Mouse (Mus musculus): ENCODE measurements around the gene Chchd10.

Gene Chchd10

DNA sequence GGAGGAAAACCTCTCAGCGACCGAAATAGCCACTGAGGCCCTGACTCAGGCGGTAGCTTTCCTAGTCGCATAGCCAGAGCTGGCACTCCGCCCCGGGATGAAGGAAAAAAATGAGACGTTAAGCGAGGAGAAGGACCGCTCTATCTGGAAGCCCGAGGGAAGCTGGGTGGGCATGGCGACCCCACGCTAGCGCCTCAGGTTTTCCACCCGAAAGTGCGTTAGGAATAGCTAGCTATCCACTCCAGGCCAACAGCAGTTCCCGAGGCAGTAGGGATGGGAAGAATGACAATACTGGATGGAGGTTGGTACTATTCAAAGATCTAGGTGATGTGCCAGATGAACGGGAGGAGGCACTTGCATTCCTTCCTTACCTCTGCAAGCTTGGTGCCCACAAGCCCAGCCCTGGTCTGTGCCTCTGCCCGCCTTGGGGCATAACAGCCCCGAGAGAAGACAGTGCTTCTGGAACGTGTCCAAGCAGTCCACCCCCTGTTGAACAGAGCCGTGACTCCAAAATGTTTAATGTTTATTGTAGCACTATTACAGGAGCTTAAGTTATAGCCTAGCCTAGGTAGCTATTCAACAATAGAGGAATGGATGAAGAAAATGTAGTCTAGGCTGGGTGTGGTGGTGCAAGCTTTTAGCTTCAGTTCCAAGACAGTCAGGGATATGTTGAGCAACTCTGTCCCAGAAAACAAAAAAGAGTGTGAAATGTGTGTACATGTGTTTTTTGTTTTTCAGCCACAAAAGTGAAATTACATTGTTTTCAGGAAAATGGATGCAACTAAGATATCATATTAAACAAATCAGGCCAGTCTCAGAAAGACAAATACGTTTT lies 11.0 kb upstream of the Chchd10 start:
- intact Hi-C loops (cut with DNase I), result no loop called here

DNA sequence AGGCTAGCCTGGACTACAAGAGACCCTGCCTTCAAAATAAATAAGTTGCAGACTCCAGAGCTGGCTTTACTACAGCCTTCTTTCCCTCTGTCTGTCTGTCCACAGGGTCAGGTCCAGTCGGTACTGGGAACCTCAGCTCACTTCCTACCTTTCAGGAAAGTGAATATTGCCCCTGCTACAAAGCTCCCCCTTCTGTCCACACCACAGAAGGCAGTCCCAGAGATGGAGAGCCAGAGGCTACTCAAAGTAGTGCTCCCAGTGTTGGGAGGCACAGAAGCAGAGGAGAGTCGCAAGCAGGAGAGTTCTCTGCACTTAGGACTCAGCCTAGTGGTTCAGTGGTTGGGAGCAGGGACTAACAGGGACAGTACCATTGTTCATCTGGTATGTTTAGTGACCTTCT lies 8.6 kb upstream of the Chchd10 start:
- intact Hi-C loops (cut with DNase I), result no loop called here

DNA sequence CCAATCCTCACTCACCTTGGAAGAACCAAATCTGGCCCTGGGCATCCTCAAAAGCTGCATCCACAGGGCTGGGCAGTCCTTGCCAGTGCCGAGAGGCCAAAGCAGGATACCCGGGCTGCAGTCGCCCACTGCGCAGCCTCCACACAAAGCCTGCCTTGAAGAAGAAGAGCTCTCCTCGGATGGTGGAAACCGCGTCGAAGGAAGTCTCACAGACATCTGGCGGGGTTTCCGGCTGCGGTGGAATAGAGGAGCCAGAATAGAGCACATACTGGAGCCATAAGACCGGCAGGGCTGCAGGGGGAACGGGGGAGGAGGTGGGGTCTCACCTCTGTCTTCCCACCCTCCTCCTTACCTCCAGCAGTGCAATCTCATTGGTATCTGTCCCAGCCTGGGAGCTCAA lies 6.5 kb upstream of the Chchd10 start:
- intact Hi-C loops (cut with DNase I), result no loop called here

DNA sequence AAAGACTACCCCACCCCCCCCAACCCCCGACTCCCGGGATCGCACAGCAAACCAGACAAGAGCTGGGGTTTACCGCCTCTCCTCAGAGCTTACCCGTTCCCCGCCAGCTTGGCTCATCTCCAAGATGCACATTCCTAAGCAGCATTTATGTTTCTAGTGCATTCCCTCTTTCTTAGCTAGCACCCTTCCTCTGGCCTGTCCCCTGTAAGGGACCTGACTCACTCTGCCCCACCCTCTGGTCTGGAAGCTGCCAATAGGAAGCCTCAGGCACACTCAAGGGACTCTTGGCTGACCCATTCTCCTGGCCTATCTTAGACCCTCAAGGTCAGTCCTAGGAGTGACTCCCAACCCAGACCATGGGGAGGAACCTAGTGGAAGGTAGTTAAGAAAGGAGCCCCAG lies 2.6 kb upstream of the Chchd10 start:
- intact Hi-C loops (cut with DNase I), result no loop called here

DNA sequence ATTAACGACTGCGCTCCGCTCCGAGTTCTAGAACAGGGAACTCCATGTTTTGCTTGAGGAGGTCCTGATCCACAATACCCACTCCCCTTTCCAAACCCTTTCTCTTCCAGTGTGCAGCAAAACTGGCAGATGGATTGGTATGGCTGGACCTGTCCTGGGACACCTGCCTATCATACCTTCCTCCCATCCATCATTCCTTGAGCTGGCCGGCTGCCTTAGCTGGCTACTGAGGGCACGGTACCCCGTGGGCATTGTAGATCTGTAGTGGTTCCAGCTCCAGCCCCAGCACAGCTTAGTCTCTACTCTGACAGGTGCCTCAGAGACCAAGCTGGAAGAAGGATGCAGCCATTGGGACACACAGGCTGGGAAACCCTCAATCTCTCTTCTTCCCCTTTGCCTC lies 1.6 kb upstream of the Chchd10 start:
- intact Hi-C loops (cut with DNase I), result no loop called here

DNA sequence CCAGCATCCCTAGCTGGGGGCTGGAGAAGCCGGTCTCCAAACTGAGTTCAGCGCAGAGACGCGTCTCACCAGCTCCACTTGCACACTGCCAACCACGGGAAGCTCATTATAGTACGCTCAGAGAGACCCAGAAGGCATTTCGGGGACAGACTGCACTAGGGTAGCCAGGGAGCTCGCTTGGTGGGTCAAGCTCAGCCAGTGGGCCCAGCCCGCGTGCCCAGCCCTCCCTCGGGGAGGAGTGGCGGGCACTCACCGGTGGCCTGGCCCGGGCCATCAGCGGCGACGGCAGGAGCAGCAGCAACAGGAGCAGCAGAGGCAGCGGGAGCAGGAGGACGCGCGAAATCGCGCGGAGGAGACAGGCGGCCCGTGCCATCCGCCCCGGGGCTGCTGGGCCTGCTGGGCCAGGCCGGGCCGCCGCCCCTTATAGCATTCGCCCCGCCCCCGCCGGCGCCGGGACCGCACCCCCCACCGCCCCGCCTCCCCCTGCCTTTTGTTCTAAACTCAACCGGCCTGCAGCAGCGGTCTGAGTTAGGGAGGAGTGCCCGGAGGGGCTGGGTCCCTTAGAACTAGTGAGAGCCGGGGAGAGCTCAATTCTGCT lies 750 bp upstream of the Chchd10 start:
- intact Hi-C loops (cut with DNase I), result no loop called here

DNA sequence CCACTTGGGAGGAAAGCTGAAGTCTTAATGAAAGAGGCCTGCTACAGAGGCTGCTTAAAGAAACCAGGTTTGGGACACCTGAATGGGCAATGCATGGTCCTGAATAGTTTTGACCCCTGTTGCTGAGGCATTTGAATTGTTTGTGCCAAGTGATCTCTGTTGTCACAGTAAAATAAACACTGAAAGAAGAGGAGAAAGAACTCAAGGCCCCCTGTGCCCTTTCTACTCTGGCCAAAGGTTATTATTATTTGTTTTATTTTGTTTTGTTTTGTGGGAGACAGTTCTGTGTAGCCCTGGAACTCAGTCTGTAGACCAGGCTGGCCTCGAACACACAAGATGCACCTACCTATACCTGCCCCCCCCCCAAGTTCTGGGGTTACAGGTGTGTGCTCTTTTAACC lies 2.1 kb downstream of the Chchd10 start:
- intact Hi-C loops (cut with DNase I), result no loop called here

DNA sequence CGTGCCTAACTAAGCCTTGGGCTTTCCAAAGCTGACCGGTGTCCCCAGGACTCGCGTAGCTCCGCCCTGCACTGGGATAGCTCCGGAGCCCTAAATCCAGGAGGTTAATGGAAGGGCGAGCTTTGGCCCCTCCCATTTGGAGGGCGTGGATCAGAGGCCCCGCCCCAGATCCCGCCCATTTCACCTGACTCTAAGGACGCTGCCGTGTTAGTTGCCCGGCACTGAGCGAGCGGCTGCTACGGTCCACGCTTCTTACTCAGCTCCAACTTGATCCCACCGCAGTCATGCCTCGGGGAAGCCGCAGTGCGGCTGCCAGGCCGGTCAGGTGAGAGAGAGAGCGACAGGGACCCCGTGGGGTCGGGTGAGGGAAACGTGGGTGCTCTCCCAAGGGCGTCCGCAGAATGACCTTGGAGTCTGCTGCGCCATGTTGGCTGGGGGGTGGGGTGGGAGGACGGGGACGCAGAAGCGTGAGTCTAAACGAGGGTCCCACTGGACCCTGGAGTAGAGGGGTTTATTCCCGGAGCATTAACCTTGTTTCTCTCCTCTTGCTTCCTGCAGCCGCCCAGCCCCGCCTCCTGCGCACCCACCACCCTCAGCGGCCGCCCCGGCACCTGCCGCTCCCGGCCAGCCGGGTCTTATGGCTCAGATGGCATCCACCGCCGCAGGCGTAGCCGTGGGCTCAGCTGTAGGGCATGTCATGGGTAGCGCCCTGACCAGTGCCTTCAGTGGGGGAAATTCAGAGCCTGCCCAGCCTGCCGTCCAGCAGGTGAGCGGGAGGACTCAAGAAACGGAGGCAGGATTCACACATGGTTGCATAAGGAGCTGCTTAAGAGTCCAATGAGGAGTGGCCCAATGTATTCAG lies 3.0 kb downstream of the Chchd10 start, which contains the start of gene Mmp11:
Gene Mmp11, minus strand, starts transcription at position 817 of the 862 bp plus-strand sequence.
- intact Hi-C loops (cut with DNase I), result no loop called here

DNA sequence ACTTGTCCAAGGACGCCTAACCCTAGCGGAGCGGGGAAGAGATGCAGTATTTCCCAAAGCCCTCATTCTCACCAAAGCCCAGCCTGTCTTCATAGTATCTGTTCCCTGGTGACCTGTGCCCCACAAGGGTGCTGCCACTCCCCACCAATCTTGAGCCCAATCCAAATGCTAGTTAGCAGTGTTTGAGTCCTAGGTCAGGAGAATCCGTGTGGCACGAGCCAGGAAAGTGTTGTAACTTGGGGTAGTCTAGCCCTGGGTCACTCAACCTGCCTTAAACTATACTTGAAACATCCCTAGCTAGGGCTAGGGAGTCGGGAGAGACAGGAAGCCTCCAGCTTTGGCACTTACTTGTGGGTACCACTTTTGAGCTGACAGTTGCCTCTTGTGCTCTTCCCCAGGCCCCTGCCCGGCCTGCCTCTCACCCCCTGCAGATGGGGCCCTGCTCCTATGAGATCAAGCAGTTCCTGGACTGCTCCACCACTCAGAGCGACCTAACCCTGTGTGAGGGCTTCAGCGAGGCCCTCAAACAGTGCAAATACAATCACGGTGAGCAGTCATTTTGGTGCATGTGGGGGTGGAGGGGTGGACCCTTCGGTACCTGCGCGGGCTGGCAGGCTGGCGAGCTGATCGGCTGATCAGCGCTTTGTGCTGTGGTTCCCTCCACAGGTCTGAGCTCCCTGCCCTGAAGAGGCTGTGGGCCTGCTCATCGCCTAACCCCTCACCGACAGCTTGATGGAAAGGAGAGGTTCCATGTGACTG lies 4.2 kb downstream of the Chchd10 start:
- intact Hi-C loops (cut with DNase I), result no loop called here

DNA sequence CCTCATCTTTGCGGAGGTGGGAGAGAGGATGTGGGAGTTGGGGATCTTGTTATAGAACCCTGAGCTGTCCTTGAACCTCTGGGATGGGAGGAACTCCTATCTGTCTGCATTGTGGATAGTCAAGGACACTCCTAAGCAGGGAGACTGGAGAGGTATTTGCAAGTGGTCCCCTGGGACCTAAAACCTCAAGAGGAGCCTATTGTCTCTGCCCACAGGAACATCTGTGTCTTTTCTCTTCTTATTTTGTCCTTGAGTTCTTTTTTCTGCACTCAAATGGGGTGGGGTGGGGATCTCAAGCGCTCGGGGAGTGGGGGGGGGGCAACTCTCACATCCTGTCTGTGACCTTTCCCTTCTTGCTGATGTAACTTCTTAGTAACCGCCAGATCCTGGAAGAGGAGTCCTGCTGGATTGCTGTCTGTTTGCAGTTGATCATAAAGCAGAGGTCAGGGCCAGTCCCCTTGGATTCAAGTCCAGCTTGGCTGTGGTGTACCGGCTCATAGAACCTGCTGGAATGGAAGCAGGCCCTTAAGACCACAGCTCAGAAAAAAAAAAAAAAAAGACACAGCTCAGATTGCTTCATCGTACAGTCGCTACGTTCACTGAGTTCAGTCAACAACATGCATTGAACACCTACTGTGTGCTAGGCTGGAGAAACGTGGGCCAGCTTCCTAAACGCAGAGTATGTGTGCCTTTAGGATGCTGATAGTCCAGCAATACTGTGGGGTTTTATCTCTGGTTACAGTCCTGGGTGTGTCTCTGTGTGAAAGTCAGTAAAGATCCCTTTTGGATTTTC lies 5.1 kb downstream of the Chchd10 start:
- intact Hi-C loops (cut with DNase I), result no loop called here

DNA sequence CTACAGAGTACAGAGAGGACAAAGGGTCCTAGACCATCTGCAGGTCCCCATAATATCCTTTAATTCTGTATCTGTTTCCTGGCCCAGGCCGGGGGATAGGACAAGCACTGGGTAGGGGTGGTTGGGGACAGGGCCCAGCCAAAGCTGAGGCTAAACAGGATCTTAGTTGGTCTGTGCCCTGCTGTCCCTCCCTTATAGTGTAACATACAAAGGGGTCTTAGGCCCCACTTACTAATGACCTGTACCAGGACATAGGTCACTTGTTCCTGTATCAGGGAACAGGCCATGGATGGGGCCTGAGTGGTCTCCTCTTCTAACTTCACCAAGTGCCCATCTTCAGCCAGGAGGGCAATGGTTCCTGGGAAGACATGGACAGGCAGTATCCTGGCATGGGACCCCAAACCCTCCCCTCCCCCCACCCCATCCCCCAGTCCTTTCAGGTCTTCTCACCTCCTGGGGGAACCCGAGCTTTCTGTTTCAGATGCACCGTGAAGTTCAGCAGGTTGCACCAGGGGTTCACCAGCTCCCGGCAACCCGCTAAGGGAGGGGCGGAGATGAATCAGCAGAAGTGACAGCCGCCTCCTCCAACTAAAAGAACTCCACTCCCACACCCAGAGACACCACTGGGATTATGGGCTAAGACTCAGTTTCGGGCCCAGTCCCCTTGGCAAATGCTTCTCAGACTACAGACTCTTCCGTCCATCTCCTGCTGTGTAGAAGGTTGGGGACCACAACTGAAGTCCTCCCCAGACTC lies 6.7 kb downstream of the Chchd10 start:
- intact Hi-C loops (cut with DNase I), result no loop called here

DNA sequence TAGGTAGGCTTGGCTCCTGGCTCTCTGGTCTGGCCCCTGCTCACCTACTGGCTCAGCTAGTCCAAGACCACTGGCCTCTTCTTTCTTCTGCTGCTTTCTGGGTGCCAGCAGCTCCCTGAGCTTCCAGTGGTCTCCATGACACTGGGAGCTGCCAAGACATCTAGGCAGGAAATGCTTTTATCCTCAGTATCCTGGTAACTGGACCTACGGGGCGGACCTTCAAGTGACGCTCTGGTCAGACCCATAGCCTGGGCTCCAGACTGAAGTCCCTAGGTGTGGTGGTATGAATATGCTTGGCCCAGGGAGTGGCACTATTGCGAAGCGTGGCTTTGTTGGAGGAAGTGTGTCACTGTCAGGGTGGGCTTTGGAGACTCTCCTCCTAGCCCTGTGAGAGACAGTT lies 7.6 kb downstream of the Chchd10 start, which contains the start of gene Gm867:
Gene Gm867, minus strand, starts transcription at position 153 of the 400 bp plus-strand sequence.
- intact Hi-C loops (cut with DNase I), result no loop called here

DNA sequence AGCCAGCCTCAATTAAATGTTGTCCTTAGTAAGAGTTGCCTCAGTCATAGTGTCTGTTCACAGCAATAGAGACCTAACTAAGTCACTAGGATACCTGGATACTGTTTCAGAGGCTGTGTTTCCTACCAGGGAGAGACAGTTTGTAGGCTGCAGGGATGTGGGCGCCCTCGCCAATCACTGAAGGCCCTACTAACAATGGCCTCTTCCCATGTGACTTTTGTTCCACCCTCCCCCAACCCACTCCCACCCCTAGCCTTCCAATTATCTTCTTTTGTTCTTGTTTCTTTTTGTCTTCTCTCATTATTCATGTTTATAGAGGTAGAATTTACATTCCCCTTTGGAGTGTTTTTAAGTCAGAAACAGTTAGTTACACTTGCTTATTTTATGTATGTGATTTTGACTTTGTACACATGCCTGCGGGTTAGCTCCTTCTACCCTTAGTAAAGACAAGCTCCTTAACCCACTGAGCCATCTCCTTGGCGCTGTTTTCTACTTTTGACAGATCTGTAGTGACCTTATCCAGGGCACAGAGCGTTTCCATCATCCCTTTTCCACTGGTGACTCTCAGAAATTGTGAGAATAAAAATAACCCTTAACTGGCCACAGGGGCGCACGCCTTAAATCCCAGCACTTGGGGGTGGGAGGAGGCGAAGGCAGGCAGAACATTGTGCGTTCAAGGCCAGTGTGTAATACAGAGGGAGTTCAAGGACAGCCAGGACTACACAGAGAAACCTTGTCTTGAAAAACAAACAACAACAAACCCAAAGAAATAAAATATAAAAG lies 8.3 kb downstream of the Chchd10 start:
- intact Hi-C loops (cut with DNase I), result no loop called here

DNA sequence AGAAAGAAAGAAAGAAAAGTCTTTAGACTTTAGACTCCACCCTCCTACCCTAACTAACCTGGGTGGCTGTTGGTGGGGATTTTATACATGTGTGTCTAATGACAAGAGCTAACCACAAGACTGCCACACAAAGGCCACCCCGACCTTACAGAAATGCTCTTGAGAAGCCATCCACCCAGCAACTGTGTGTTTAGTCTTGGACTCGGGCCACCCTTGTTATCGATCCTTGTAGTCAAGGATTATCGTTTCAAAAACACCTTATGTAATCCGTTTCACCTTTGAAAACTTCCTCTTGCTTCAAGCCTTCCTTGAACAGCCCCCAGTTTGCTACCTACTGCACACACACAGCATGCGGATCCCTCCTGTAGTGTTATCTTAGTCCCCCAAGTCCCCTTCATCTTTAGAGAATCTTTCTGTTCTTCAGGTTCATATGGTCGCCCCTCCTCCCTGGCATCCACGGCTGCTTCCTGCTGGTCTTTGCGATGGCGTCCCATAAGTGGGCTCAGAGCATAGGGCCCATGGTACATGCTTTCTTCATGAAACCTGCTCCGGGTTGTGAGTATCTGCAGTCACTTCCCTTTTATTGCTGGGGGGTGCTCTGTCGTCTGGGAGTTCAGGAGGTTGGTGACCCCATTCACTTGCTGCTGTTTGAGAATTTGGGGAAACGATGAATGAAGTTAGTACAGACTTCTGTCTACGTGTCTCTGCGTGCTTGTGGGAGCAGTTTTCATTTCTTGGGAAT lies 10.0 kb downstream of the Chchd10 start, which contains the start of gene Vpreb3:
Gene Vpreb3, plus strand, starts transcription at position 322 of the 742 bp plus-strand sequence.
- intact Hi-C loops (cut with DNase I), result no loop called here

DNA sequence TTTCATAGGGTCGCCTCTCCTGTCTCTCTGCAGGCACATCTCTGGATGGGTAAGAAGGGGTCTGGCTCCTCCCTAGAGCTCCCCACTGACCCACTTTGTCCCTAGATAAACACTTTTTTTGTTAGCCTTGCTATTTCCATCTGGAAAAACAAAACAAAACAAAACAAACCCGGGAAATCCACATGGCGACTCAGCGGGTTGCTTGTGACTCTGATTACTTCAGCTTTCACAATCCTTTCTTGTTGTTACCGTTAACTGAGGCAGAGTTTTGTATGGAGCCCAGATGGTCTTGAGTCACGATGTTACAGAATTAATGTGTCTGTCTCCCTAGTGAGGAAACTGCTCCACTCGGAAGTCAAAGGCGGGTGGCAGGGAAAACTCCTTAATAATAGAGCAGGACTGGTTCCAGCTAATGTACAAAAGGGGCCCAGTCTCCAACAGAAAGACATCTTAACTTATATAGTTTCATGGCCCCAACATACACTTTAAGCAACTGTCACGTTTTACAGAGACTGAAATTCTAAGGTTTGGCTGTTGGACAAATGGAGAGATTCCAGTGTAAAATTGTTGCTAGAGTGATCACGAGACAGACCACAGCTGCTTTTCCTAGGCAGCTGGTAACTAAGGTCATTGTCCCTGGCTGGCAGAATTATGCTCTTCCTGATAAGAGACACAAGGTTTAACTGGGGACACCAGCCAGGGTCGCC lies 11.3 kb downstream of the Chchd10 start:
- intact Hi-C loops (cut with DNase I), result no loop called here

DNA sequence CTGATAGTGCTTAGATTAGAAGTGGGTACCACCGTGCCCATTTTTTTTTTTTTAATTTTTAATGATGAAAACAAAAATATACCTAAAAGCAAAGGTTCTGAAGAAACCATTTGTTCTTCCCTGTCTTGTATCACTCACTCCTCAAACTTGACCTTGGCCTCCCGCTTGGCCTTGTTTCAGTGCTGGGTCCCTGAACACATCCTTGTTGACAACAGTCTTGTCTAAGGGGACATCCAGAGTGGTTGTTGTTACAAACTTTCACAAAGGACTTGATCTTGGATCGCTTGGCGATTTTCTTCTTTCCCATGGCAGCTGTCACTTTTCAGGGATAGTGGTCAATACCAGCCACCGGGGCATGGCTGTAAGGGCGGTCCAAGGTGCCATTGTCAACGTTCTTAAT lies 12.3 kb downstream of the Chchd10 start:
- intact Hi-C loops (cut with DNase I), result no loop called here

DNA sequence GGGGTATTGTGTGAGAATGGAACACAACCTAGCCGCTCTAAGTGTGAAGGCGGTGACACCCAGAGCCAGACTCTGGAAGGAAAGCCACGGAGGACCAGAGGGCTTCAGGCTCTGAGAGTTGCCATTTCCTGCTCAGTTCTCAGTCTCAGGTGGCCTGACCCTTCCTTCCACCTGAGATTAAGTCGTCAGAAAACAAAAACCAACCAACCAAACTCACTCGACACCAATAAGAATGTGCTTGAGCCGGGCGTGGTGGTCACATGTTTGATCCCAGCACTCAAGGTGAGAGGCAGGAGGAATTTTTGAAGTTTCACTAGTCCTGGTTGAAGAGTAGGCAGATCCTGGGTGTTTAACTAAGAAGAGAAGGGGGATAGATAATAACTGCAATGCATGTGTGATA lies 13.0 kb downstream of the Chchd10 start:
- intact Hi-C loops (cut with DNase I), result no loop called here
